8 mouse cellular contexts compared by ENCODE assay signal in genomic region chr11:22871628-22872306, GRCm38 (mm10). TPM values are rescaled to one million over a fixed set of nuclear protein-coding genes. Genes with fewer than 3 reads are reported as not detected.
DNase-seq lines count a peak whose midpoint lies in the region; ATAC-seq and TF ChIP-seq lines count a peak whose summit lies in the region.

No protein-coding gene starts in this region.

- peak overlapping the region; percentile 51 for H3K9ac ChIP-seq in liver, embryonic 13.5 days
- H3K9ac ChIP-seq in midbrain, embryonic 15.5 days, result no peak overlapping the region

- DNase-seq in left cerebral cortex, adult 2 months (ENCODE audit: extremely low spot score in 1 of 2, low spot score in 2 of 2), result no peak
- no peak for DNase-seq in left cerebral cortex, postnatal 10 days (ENCODE audit: extremely low spot score in 1 of 2, low spot score in 2 of 2)
- no peak for DNase-seq in liver, embryonic 13.5 days
- peak; percentile 27 to 37 for DNase-seq in thymus, postnatal 10 days (ENCODE audit: low spot score in 2 of 2)
- no peak for DNase-seq in left cerebral cortex, postnatal 36 days (ENCODE audit: low spot score in 2 of 2)
- DNase-seq in cerebellum, adult 11-12 months, result no peak

- H3K36me3 ChIP-seq in liver, embryonic 13.5 days, result no peaks in the 10 kb centered on the region
- no peaks in the 10 kb centered on the region for H3K36me3 ChIP-seq in midbrain, embryonic 15.5 days (replicated peaks)

- WGBS in liver, embryonic 13.5 days (ENCODE audit: insufficient replicate concordance), result 20% methylated on average over 7 of the region's 7 CpGs
- WGBS in midbrain, embryonic 15.5 days, result 63% methylated on average over 7 of the region's 7 CpGs

- no peak overlapping the region for H3K4me3 ChIP-seq in left cerebral cortex, adult 2 months
- H3K4me3 ChIP-seq in liver, embryonic 13.5 days (replicated peaks), result peak overlapping the region; percentile 40
- no peak overlapping the region for H3K4me3 ChIP-seq in midbrain, embryonic 15.5 days

- no peaks in the 10 kb centered on the region for H3K9me3 ChIP-seq in liver, embryonic 13.5 days (replicated peaks)
- no peaks in the 10 kb centered on the region for H3K9me3 ChIP-seq in midbrain, embryonic 15.5 days

- H3K4me1 ChIP-seq in liver, embryonic 13.5 days (replicated peaks), result peaks cover 26% of the 10 kb centered on the region
- peaks cover 25% of the 10 kb centered on the region for H3K4me1 ChIP-seq in midbrain, embryonic 15.5 days

- peak overlapping the region; percentile 12; the same call in 1 of the 2 replicates for H3K27ac ChIP-seq in left cerebral cortex, adult 2 months
- H3K27ac ChIP-seq in liver, embryonic 13.5 days, result peak overlapping the region; percentile 57
- no peak overlapping the region for H3K27ac ChIP-seq in midbrain, embryonic 15.5 days

- intact Hi-C loops in left cerebral cortex, adult 2 months (cut with DNase I), result no loop called here
- intact Hi-C loops in left cerebral cortex, postnatal 10 days (cut with DNase I), result no loop called here
- intact Hi-C loops in left cerebral cortex, postnatal 36 days (cut with DNase I), result no loop called here

- H3K27me3 ChIP-seq in liver, embryonic 13.5 days, result no peaks in the 10 kb centered on the region
- no peaks in the 10 kb centered on the region for H3K27me3 ChIP-seq in midbrain, embryonic 15.5 days (replicated peaks)

- peak; percentile 64 for ATAC-seq in granulocyte monocyte progenitor cell, adult 5-6 weeks (replicated peaks; ENCODE audit: poor library complexity, severe bottlenecking)
- ATAC-seq in liver, embryonic 13.5 days (ENCODE audit: low read depth), result peak; percentile 39; the same call in 1 of the 2 replicates
- no peak for ATAC-seq in midbrain, embryonic 15.5 days (replicated peaks)

- no peak for TF ChIP-seq CTCF in left cerebral cortex, adult 2 months (IDR thresholded peaks at IDR 0.05)

- H3K4me2 ChIP-seq in liver, embryonic 13.5 days, result peak overlapping the region; percentile 62
- H3K4me2 ChIP-seq in midbrain, embryonic 15.5 days, result no peak overlapping the region

RNA-seq across cellular contexts. Expression of gene B3gnt2, which starts 11.0 kb away (rescaled TPM):
- total RNA-seq in left cerebral cortex, adult 2 months (2021), result 10 to 100 TPM; 13.8 to 16.0 TPM
- total RNA-seq in left cerebral cortex, postnatal 10 days (2021), result 10 to 100 TPM in 1 of 2 experiments, 1 to 10 TPM in 1; 8.1 to 16.0 TPM
- total RNA-seq in granulocyte monocyte progenitor cell, adult 5-6 weeks (2014; fragmentation: Nextera tagmentation), result 8.6 and 12.3 TPM in 2 replicates
- 10.6 and 41.3 TPM in 2 replicates for total RNA-seq in granulocyte monocyte progenitor cell, adult 5-6 weeks (2017)
- polyA plus RNA-seq in liver, embryonic 13.5 days (2015; fragmentation: Nextera tagmentation; extraction: Ambion mirVana), result 4.8 TPM in 2 replicates
- total RNA-seq in left cerebral cortex, postnatal 36 days (2021), result 10 to 100 TPM; 14.1 to 15.9 TPM
- 2.0 and 3.6 TPM in 2 replicates for polyA plus RNA-seq in midbrain, embryonic 15.5 days (2015; fragmentation: Nextera tagmentation; extraction: Ambion mirVana)

Comparison
In these comparisons a context has a peak if more than half of its experiments do, and no peak if none do; other contexts are left out.
1. DNase-seq: peak in thymus, postnatal 10 days (2 of 2); none in left cerebral cortex, adult 2 months (0 of 2), left cerebral cortex, postnatal 10 days (0 of 2), liver, embryonic 13.5 days (single experiment), left cerebral cortex, postnatal 36 days (0 of 2) and cerebellum, adult 11-12 months (single experiment).